Mouse (Mus musculus): Measurements from ENCODE around the gene Lhx4. TPM values are rescaled to one million over a fixed set of nuclear protein-coding genes. Genes with fewer than 3 reads are reported as not detected.

Lhx4 gene
- polyA plus RNA-seq, 1 experiment from 2014 or later, result 1.8 TPM

GRCm38 (mm10) chr1:155721443-155721842 is 30.0 kb downstream of the Lhx4 start:
- Histone ChIP-seq H3K36me3 (ENCODE audit: control insufficient read depth, insufficient read depth, low read length) (no peaks in the 10 kb centered on the region), H3K4me1 (ENCODE audit: control insufficient read depth, insufficient read depth, low read length) (no peaks in the 10 kb centered on the region), H3K27ac (replicated peaks; ENCODE audit: low read depth, low read length) (no peak overlapping the region), H3K4me2 (ENCODE audit: low read length) (no peak overlapping the region), H3K9ac (replicated peaks; ENCODE audit: low read length) (no peak overlapping the region), H3K27me3 (ENCODE audit: control insufficient read depth, insufficient read depth, low read length) (peaks cover 46% of the 10 kb centered on the region), H3K9me3 (ENCODE audit: control insufficient read depth, low read length) (no peaks in the 10 kb centered on the region), H3K4me3 (replicated peaks; ENCODE audit: low read depth, low read length) (no peak overlapping the region)
- DNase-seq (peak; percentile 64), ATAC-seq (ENCODE audit: low FRiP score, low TSS enrichment) (no peak)
- 23% methylated on average over 8 of the region's 8 CpGs for WGBS

DNA sequence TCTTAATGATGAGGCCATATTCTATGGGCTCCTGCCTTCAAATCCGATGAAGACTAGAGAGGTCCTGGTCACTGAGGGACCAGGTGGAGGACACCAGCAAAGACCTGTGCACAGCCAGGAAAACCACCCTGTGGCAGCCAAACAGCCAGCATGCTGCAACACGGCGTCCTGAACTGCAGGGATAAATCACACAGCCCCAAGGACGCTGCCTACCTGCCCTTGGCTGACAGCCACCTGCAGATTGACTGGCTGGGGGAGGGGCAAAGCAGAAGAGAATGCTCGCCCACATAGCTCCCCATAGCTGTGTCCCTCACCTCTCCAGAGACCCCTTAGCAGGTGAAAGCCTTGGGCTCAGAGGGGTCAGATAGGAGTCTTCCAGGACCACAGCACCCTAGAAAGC is 31.5 kb downstream of the Lhx4 start:
- DNase-seq (no peak), ATAC-seq (ENCODE audit: low FRiP score, low TSS enrichment) (no peak)
- H3K4me1 ChIP-seq (ENCODE audit: control insufficient read depth, insufficient read depth, low read length), result no peaks in the 10 kb centered on the region
- no peak overlapping the region for H3K4me3 ChIP-seq (replicated peaks; ENCODE audit: low read depth, low read length)
- H3K9me3 ChIP-seq (ENCODE audit: control insufficient read depth, low read length), result no peaks in the 10 kb centered on the region
- no peak overlapping the region for H3K4me2 ChIP-seq (ENCODE audit: low read length)
- 70% methylated on average over 5 of the region's 5 CpGs for WGBS
- H3K36me3 ChIP-seq (ENCODE audit: control insufficient read depth, insufficient read depth, low read length), result no peaks in the 10 kb centered on the region
- H3K27me3 ChIP-seq (ENCODE audit: control insufficient read depth, insufficient read depth, low read length), result peaks cover 38% of the 10 kb centered on the region
- H3K9ac ChIP-seq (replicated peaks; ENCODE audit: low read length), result no peak overlapping the region
- no peak overlapping the region for H3K27ac ChIP-seq (replicated peaks; ENCODE audit: low read depth, low read length)

GRCm38 (mm10) chr1:155718851-155719250 is 32.6 kb downstream of the Lhx4 start:
- H3K36me3 ChIP-seq (ENCODE audit: control insufficient read depth, insufficient read depth, low read length), result no peaks in the 10 kb centered on the region
- no peak overlapping the region for H3K4me3 ChIP-seq (replicated peaks; ENCODE audit: low read depth, low read length)
- no peak overlapping the region for H3K4me2 ChIP-seq (ENCODE audit: low read length)
- ATAC-seq (ENCODE audit: low FRiP score, low TSS enrichment) (no peak), DNase-seq (no peak)
- H3K27me3 ChIP-seq (ENCODE audit: control insufficient read depth, insufficient read depth, low read length), result peaks cover 27% of the 10 kb centered on the region
- WGBS, result 74% methylated on average over 3 of the region's 3 CpGs
- H3K9me3 ChIP-seq (ENCODE audit: control insufficient read depth, low read length), result no peaks in the 10 kb centered on the region
- H3K9ac ChIP-seq (replicated peaks; ENCODE audit: low read length), result no peak overlapping the region
- H3K27ac ChIP-seq (replicated peaks; ENCODE audit: low read depth, low read length), result no peak overlapping the region
- H3K4me1 ChIP-seq (ENCODE audit: control insufficient read depth, insufficient read depth, low read length), result no peaks in the 10 kb centered on the region

DNA sequence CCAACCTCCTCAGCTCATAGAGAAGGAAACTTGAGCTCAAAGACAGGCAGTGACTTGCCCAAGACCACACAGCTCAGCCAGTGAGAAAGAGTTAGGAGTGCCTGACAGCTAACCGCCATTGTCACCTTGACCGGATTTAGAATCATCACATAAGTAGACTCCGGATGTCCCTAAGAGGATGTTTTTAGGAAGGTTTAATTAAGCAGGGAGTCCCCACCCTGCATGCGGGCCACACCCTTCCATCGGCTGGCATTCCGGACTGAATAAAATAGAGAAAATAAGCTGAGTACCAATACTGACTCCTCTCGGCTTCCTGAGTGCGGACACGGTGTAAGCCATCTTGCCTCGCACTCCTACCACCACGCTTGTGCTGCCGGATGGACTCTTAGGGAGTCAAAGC is 34.2 kb downstream of the Lhx4 start:
- H3K27ac ChIP-seq (replicated peaks; ENCODE audit: low read depth, low read length), result no peak overlapping the region
- DNase-seq (no peak), ATAC-seq (ENCODE audit: low FRiP score, low TSS enrichment) (no peak)
- no peak overlapping the region for H3K4me2 ChIP-seq (ENCODE audit: low read length)
- no peak overlapping the region for H3K4me3 ChIP-seq (replicated peaks; ENCODE audit: low read depth, low read length)
- H3K4me1 ChIP-seq (ENCODE audit: control insufficient read depth, insufficient read depth, low read length), result peaks cover 4% of the 10 kb centered on the region; the same call in 1 of the 2 replicates
- peaks cover 13% of the 10 kb centered on the region for H3K27me3 ChIP-seq (ENCODE audit: control insufficient read depth, insufficient read depth, low read length)
- H3K36me3 ChIP-seq (ENCODE audit: control insufficient read depth, insufficient read depth, low read length), result no peaks in the 10 kb centered on the region
- H3K9me3 ChIP-seq (ENCODE audit: control insufficient read depth, low read length), result no peaks in the 10 kb centered on the region
- WGBS, result 93% methylated on average over 12 of the region's 12 CpGs
- no peak overlapping the region for H3K9ac ChIP-seq (replicated peaks; ENCODE audit: low read length)

GRCm38 (mm10) chr1:155715366-155715765 is 36.1 kb downstream of the Lhx4 start:
- Histone ChIP-seq H3K27ac (replicated peaks; ENCODE audit: low read depth, low read length) (no peak overlapping the region), H3K9ac (replicated peaks; ENCODE audit: low read length) (no peak overlapping the region), H3K27me3 (ENCODE audit: control insufficient read depth, insufficient read depth, low read length) (no peaks in the 10 kb centered on the region), H3K9me3 (ENCODE audit: control insufficient read depth, low read length) (no peaks in the 10 kb centered on the region), H3K4me3 (replicated peaks; ENCODE audit: low read depth, low read length) (no peak overlapping the region), H3K4me2 (ENCODE audit: low read length) (no peak overlapping the region), H3K4me1 (ENCODE audit: control insufficient read depth, insufficient read depth, low read length) (peaks cover 7% of the 10 kb centered on the region; the same call in 1 of the 2 replicates), H3K36me3 (ENCODE audit: control insufficient read depth, insufficient read depth, low read length) (no peaks in the 10 kb centered on the region)
- no peak for DNase-seq
- ATAC-seq (ENCODE audit: low FRiP score, low TSS enrichment), result no peak

GRCm38 (mm10) chr1:155713306-155713705 is 38.2 kb downstream of the Lhx4 start:
- Histone ChIP-seq H3K4me2 (ENCODE audit: low read length) (no peak overlapping the region), H3K27me3 (ENCODE audit: control insufficient read depth, insufficient read depth, low read length) (no peaks in the 10 kb centered on the region), H3K9ac (replicated peaks; ENCODE audit: low read length) (no peak overlapping the region), H3K4me1 (ENCODE audit: control insufficient read depth, insufficient read depth, low read length) (peaks cover 7% of the 10 kb centered on the region; the same call in 1 of the 2 replicates), H3K4me3 (replicated peaks; ENCODE audit: low read depth, low read length) (no peak overlapping the region), H3K27ac (replicated peaks; ENCODE audit: low read depth, low read length) (no peak overlapping the region), H3K9me3 (ENCODE audit: control insufficient read depth, low read length) (no peaks in the 10 kb centered on the region), H3K36me3 (ENCODE audit: control insufficient read depth, insufficient read depth, low read length) (no peaks in the 10 kb centered on the region)
- 59% methylated on average over 2 of the region's 2 CpGs for WGBS
- ATAC-seq (ENCODE audit: low FRiP score, low TSS enrichment), result no peak
- DNase-seq, result no peak

DNA sequence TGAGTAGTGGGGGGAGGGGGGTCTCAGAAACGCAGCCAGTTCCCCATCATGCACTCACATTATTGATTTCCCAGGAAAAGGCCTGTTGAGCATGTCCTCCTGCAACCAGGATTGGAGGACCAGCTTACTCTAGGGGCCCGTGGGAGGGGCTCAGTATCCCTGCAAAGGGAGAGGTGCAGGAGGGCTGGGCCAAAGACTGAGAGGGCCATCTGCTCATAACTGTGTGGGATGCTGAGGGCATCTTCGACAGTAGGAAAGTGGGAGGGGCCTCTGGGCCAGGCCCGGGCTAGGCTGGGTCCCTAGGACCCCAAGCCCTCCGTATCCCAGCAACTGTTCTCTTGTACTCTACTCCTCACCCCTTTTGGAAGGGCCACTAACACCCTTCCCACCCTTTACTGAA is 47.3 kb downstream of the Lhx4 start:
- Histone ChIP-seq H3K27me3 (ENCODE audit: control insufficient read depth, insufficient read depth, low read length) (no peaks in the 10 kb centered on the region), H3K4me3 (replicated peaks; ENCODE audit: low read depth, low read length) (no peak overlapping the region), H3K36me3 (ENCODE audit: control insufficient read depth, insufficient read depth, low read length) (no peaks in the 10 kb centered on the region), H3K27ac (replicated peaks; ENCODE audit: low read depth, low read length) (no peak overlapping the region), H3K4me2 (ENCODE audit: low read length) (no peak overlapping the region), H3K9ac (replicated peaks; ENCODE audit: low read length) (no peak overlapping the region), H3K4me1 (ENCODE audit: control insufficient read depth, insufficient read depth, low read length) (0 out of 2 replicates have a peak, but pooled peaks cover under 1% of the 10 kb centered on the region), H3K9me3 (ENCODE audit: control insufficient read depth, low read length) (no peaks in the 10 kb centered on the region)
- no peak for DNase-seq
- 59% methylated on average over 5 of the region's 5 CpGs for WGBS
- peak; percentile 55; the same call in 1 of the 2 replicates for ATAC-seq (ENCODE audit: low FRiP score, low TSS enrichment)

DNA sequence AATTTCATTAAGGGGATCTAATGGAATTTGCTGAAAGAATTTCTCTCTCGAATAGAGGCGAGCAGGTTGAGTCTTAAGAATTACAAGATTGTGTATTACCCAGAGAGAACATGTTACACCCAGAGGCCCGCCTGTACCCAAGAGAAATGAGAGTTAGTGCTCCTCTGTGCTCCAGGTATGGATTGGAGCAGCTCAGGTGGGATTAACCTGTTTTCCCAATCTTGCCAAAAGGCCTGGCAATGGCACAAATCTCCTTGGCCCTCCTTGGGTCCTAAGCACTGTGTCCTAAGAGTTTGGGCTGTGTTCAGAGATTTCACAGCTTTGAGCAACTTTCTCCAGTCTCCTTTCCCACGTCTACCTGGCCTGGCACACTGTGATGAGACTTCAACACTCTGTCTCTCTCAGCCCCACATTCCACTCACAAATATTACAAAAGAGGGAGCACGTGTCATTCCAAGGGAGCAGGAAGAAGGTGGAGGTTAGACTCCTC is 48.2 kb downstream of the Lhx4 start:
- H3K9me3 ChIP-seq (ENCODE audit: control insufficient read depth, low read length), result no peaks in the 10 kb centered on the region
- H3K4me2 ChIP-seq (ENCODE audit: low read length), result no peak overlapping the region
- no peak for DNase-seq
- H3K9ac ChIP-seq (replicated peaks; ENCODE audit: low read length), result no peak overlapping the region
- 84% methylated on average over 5 of the region's 5 CpGs for WGBS
- no peak overlapping the region for H3K4me3 ChIP-seq (replicated peaks; ENCODE audit: low read depth, low read length)
- no peaks in the 10 kb centered on the region for H3K36me3 ChIP-seq (ENCODE audit: control insufficient read depth, insufficient read depth, low read length)
- no peak overlapping the region for H3K27ac ChIP-seq (replicated peaks; ENCODE audit: low read depth, low read length)
- H3K27me3 ChIP-seq (ENCODE audit: control insufficient read depth, insufficient read depth, low read length), result no peaks in the 10 kb centered on the region
- H3K4me1 ChIP-seq (ENCODE audit: control insufficient read depth, insufficient read depth, low read length), result peaks cover 7% of the 10 kb centered on the region; the same call in 1 of the 2 replicates
- ATAC-seq (ENCODE audit: low FRiP score, low TSS enrichment), result no peak

DNA sequence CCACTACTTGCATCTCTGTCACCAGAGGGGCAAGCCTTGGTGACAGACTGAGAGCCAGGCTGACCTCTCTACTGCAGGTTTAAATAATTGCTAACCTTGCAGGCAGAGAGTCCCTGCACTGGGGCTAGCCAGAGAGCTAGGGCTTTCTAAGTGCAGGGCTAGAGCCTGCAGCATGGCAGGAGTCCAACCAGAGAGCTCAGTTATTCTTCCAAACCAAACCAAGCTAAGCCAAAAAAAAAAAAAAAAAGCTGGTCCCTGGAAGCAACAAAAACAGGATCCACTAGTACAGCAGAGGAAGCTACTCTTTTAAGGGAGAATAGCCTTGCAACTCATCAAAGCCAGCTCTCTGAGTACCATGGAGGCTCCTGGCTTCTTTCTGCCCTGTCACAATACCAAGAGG is 50.6 kb downstream of the Lhx4 start:
- H3K9ac ChIP-seq (replicated peaks; ENCODE audit: low read length), result no peak overlapping the region
- no peaks in the 10 kb centered on the region for H3K36me3 ChIP-seq (ENCODE audit: control insufficient read depth, insufficient read depth, low read length)
- no peak for DNase-seq
- ATAC-seq (ENCODE audit: low FRiP score, low TSS enrichment), result no peak
- H3K4me2 ChIP-seq (ENCODE audit: low read length), result no peak overlapping the region
- H3K27ac ChIP-seq (replicated peaks; ENCODE audit: low read depth, low read length), result no peak overlapping the region
- H3K4me1 ChIP-seq (ENCODE audit: control insufficient read depth, insufficient read depth, low read length), result peaks cover 8% of the 10 kb centered on the region; the same call in 1 of the 2 replicates
- no peaks in the 10 kb centered on the region for H3K9me3 ChIP-seq (ENCODE audit: control insufficient read depth, low read length)
- no peaks in the 10 kb centered on the region for H3K27me3 ChIP-seq (ENCODE audit: control insufficient read depth, insufficient read depth, low read length)
- no peak overlapping the region for H3K4me3 ChIP-seq (replicated peaks; ENCODE audit: low read depth, low read length)
